Mouse (Mus musculus) testis, postnatal 14 days (tissue): ENCODE results near the gene Hk1.
A peak's percentile ranks its signal among the peaks of the same experiment; 100 is the strongest.

ENCODE experiments used
- DNase-seq: peaks from one replicate; pipeline ENCODE4 v3.0.0; 2021; ENCODE audit warnings: low spot score

Gene Hk1

GRCm38 (mm10) chr10:62275235-62275634 lies 104.5 kb downstream of the Hk1 start:
- DNase-seq: peak; percentile 71

GRCm38 (mm10) chr10:62269278-62269677 lies 110.4 kb downstream of the Hk1 start:
- no peak for DNase-seq

GRCm38 (mm10) chr10:62264299-62264698 lies 115.4 kb downstream of the Hk1 start:
- DNase-seq: no peak

GRCm38 (mm10) chr10:62261115-62261886 lies 118.4 kb downstream of the Hk1 start:
- peak; percentile 69 for DNase-seq

GRCm38 (mm10) chr10:62258298-62258697 lies 121.4 kb downstream of the Hk1 start:
- no peak for DNase-seq

GRCm38 (mm10) chr10:62252496-62253235 lies 127.0 kb downstream of the Hk1 start:
- DNase-seq: no peak

- no peak for DNase-seq
These were observed 127.7 kb downstream of the Hk1 start, which contains the start of gene Tacr2 for GRCm38 (mm10) chr10:62252000-62252488. Tacr2 (plus strand) TSS chr10:62252438.

- no peak for DNase-seq
These were observed 131.9 kb downstream of the Hk1 start for GRCm38 (mm10) chr10:62247815-62248214.

- DNase-seq: no peak
These were observed 132.6 kb downstream of the Hk1 start for GRCm38 (mm10) chr10:62247156-62247555.

- DNase-seq: no peak
These were observed 135.6 kb downstream of the Hk1 start for GRCm38 (mm10) chr10:62244067-62244466.

GRCm38 (mm10) chr10:62242896-62243295 lies 136.8 kb downstream of the Hk1 start:
- no peak for DNase-seq

GRCm38 (mm10) chr10:62242358-62242757 lies 137.3 kb downstream of the Hk1 start:
- DNase-seq: no peak

GRCm38 (mm10) chr10:62239270-62239669 lies 140.4 kb downstream of the Hk1 start:
- no peak for DNase-seq

GRCm38 (mm10) chr10:62238688-62239087 lies 141.0 kb downstream of the Hk1 start:
- no peak for DNase-seq

- DNase-seq: no peak
These were observed 142.5 kb downstream of the Hk1 start for GRCm38 (mm10) chr10:62237205-62237604.

- no peak for DNase-seq
These were observed 143.5 kb downstream of the Hk1 start for GRCm38 (mm10) chr10:62236165-62236564.

- no peak for DNase-seq
These were observed 147.9 kb downstream of the Hk1 start for GRCm38 (mm10) chr10:62231811-62232210.

- no peak for DNase-seq
These were observed 148.3 kb downstream of the Hk1 start for GRCm38 (mm10) chr10:62231395-62231732.

GRCm38 (mm10) chr10:62230708-62231394 lies 148.9 kb downstream of the Hk1 start, which contains the start of gene Tspan15:
Tspan15 (minus strand) TSS chr10:62231251.
- peak; percentile 89 for DNase-seq

- no peak for DNase-seq
These were observed 151.6 kb downstream of the Hk1 start for GRCm38 (mm10) chr10:62228126-62228525.

- no peak for DNase-seq
These were observed 153.9 kb downstream of the Hk1 start for GRCm38 (mm10) chr10:62225839-62226238.

- DNase-seq: no peak
These were observed 155.5 kb downstream of the Hk1 start for GRCm38 (mm10) chr10:62224231-62224630.

- no peak for DNase-seq
These were observed 156.9 kb downstream of the Hk1 start for GRCm38 (mm10) chr10:62222777-62223176.
